Mouse (Mus musculus) megakaryocyte, embryonic 14.5 days (primary cell): Measurements from ENCODE around the gene Ceacam18.

Experiments used
- FLI1 ChIP-seq: IDR thresholded peaks from 2 replicates; pipeline ENCODE4 v1.6.1; 2012; ENCODE audit warnings: low read length, inconsistent platforms, mixed read lengths
- GATA1 ChIP-seq: IDR thresholded peaks from 3 replicates; pipeline ENCODE4 v1.6.1; 2012; ENCODE audit warnings: mixed read lengths, low read length, inconsistent platforms, borderline replicate concordance

DNA sequence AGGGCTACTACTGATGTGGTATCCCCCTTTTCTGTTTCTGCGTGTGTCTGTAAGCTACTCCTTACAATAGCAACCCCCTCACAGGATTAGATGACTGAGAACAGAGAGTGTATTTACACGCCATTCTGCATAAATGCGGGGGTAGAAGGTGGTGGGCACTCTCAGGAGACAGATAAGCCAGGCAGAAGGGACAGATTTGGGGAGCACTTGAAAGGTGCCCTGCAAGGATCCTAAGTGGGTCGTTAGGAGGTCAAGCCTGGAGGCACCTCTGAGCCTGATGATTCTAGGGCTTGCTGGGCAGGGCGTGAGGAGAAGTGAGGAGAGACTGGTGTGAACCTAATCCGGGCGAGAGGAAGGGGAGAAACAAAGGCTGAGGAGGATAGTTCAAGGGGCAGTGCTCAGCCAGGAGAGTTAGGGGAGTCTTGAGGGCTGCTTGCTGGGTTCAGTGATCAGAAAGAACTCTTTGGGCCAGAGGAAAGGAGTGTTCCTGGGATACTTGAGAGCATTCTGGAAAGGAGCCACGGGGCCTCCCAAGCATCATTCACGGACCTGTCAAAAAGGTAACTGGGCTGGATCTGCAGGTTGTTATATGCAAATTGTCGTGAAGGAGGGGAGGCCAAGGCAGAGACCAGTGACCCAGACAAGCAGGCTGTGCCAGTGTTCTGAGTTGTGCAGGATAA, 38.2 kb downstream of the Ceacam18 start:
- no peak for TF ChIP-seq FLI1
- no peak for TF ChIP-seq GATA1
